Mouse (Mus musculus) ES-Bruce4 (cell line): ENCODE data around the gene Ntsr2. TPM values are rescaled to one million over a fixed set of nuclear protein-coding genes. Genes with fewer than 3 reads are reported as not detected.
"Not testable (repeated sequence)": the region's sequence is repeated elsewhere in the genome, so short reads cannot be mapped to it uniquely, and the experiment has no call there.

ENCODE experiments used
- H3K27ac ChIP-seq: 2 replicates; pipeline ENCODE4 v1.5.1; 2012; ENCODE audit warnings: low read length, inconsistent platforms; ENCODE audit not compliant: insufficient read depth
- H3K27me3 ChIP-seq: 2 replicates; pipeline ENCODE4 v1.6.1; 2012; ENCODE audit warnings: mild to moderate bottlenecking, low read length, inconsistent platforms; ENCODE audit not compliant: control insufficient read depth, poor library complexity, insufficient read depth, severe bottlenecking
- H3K36me3 ChIP-seq: 2 replicates; pipeline ENCODE4 v1.6.1; 2012; ENCODE audit warnings: inconsistent platforms, mild to moderate bottlenecking, low read length, moderate library complexity; ENCODE audit not compliant: control insufficient read depth, poor library complexity, insufficient read depth, severe bottlenecking
- H3K4me1 ChIP-seq: one replicate; pipeline ENCODE4 v1.8.1; 2011; ENCODE audit warnings: low read length; ENCODE audit not compliant: control insufficient read depth, insufficient read depth
- H3K4me3 ChIP-seq: 2 replicates; pipeline ENCODE4 v1.5.1; 2011; ENCODE audit warnings: low read depth, mild to moderate bottlenecking, low read length
- H3K9ac ChIP-seq: 2 replicates; pipeline ENCODE4 v1.6.1; 2012; ENCODE audit warnings: low read depth, mild to moderate bottlenecking, inconsistent platforms; ENCODE audit not compliant: poor library complexity, severe bottlenecking
- H3K9me3 ChIP-seq: replicated peaks from 2 replicates; pipeline ENCODE4 v1.6.1; 2012; ENCODE audit warnings: mild to moderate bottlenecking, low read length, inconsistent platforms; ENCODE audit not compliant: control insufficient read depth, poor library complexity, insufficient read depth, severe bottlenecking
- CTCF ChIP-seq: IDR thresholded peaks from one replicate; pipeline ENCODE4 v1.8.1; 2011; ENCODE audit warnings: low read depth, low read length
- EP300 ChIP-seq: IDR thresholded peaks from 2 replicates; pipeline ENCODE4 v1.6.1; 2011; ENCODE audit warnings: low read depth, low read length; ENCODE audit not compliant: insufficient read depth
- POLR2A ChIP-seq: IDR thresholded peaks from one replicate; pipeline ENCODE4 v1.8.1; 2011; ENCODE audit warnings: low read length; ENCODE audit not compliant: insufficient read depth
- polyA plus RNA-seq: library from polyadenylated mRNA; stranded (reverse); fragments of >200 nt; gene quantifications from 2 replicates; pipeline ENCODE4 v1.2.4, GENCODE M21; 2011; ENCODE audit warnings: low read depth; ENCODE audit not compliant: missing spikeins, insufficient read depth, insufficient read length

Ntsr2 gene
- polyA plus RNA-seq, 1 experiment: not detected

- Histone ChIP-seq H3K9ac (no peak overlapping the region), H3K4me3 (no peak overlapping the region), H3K27ac (no peak overlapping the region), H3K36me3 (no peaks in the 10 kb centered on the region), H3K27me3 (no peaks in the 10 kb centered on the region), H3K9me3 (no peaks in the 10 kb centered on the region), H3K4me1 (peaks cover 8% of the 10 kb centered on the region)
- TF ChIP-seq POLR2A (no peak), CTCF (no peak), EP300 (no peak)
Measured at GRCm38 (mm10) chr12:16672246-16672645, 19.1 kb downstream of the Ntsr2 start.

- no peak overlapping the region for H3K9ac ChIP-seq
- no peaks in the 10 kb centered on the region for H3K9me3 ChIP-seq
- H3K27me3 ChIP-seq: no peaks in the 10 kb centered on the region
- no peak for TF ChIP-seq EP300
- TF ChIP-seq POLR2A: no peak
- TF ChIP-seq CTCF: no peak
- H3K4me3 ChIP-seq: no peak overlapping the region
- H3K4me1 ChIP-seq: no peaks in the 10 kb centered on the region
- no peak overlapping the region for H3K27ac ChIP-seq
- no peaks in the 10 kb centered on the region for H3K36me3 ChIP-seq
Measured at GRCm38 (mm10) chr12:16690631-16691030, 37.4 kb downstream of the Ntsr2 start.

GRCm38 (mm10) chr12:16694783-16695182, 41.6 kb downstream of the Ntsr2 start:
- no peak overlapping the region for H3K4me3 ChIP-seq
- TF ChIP-seq POLR2A: no peak
- no peak for TF ChIP-seq EP300
- no peak for TF ChIP-seq CTCF
- no peak overlapping the region for H3K9ac ChIP-seq
- H3K27ac ChIP-seq: no peak overlapping the region
- H3K27me3 ChIP-seq: no peaks in the 10 kb centered on the region
- no peaks in the 10 kb centered on the region for H3K36me3 ChIP-seq
- H3K9me3 ChIP-seq: no peaks in the 10 kb centered on the region
- no peaks in the 10 kb centered on the region for H3K4me1 ChIP-seq

- H3K27me3 ChIP-seq, H3K9ac ChIP-seq, H3K4me3 ChIP-seq, H3K27ac ChIP-seq, H3K36me3 ChIP-seq, H3K9me3 ChIP-seq, H3K4me1 ChIP-seq: not testable (repeated sequence)
Measured at GRCm38 (mm10) chr12:16695252-16695651, 42.1 kb downstream of the Ntsr2 start.

GRCm38 (mm10) chr12:16696146-16696545, 43.0 kb downstream of the Ntsr2 start:
- H3K27ac ChIP-seq: no peak overlapping the region
- H3K4me1 ChIP-seq: no peaks in the 10 kb centered on the region
- TF ChIP-seq CTCF (no peak), EP300 (no peak), POLR2A (no peak)
- H3K4me3 ChIP-seq: no peak overlapping the region
- H3K36me3 ChIP-seq: no peaks in the 10 kb centered on the region
- no peaks in the 10 kb centered on the region for H3K9me3 ChIP-seq
- H3K27me3 ChIP-seq: no peaks in the 10 kb centered on the region
- no peak overlapping the region for H3K9ac ChIP-seq

- Histone ChIP-seq H3K9me3 (no peaks in the 10 kb centered on the region), H3K27me3 (no peaks in the 10 kb centered on the region), H3K9ac (no peak overlapping the region), H3K27ac (no peak overlapping the region), H3K4me3 (no peak overlapping the region), H3K4me1 (no peaks in the 10 kb centered on the region), H3K36me3 (no peaks in the 10 kb centered on the region)
- TF ChIP-seq POLR2A (no peak), EP300 (no peak), CTCF (no peak)
Measured at GRCm38 (mm10) chr12:16698691-16699090, 45.5 kb downstream of the Ntsr2 start.

Other genes starting within 250 kb of the Ntsr2 start
- gene Lpin1, start 42.4 kb upstream of the Ntsr2 start, polyA plus RNA-seq: 28.6 and 33.3 TPM in 2 replicates
- gene Greb1, start 147.5 kb downstream of the Ntsr2 start, polyA plus RNA-seq: 10.2 and 11.5 TPM in 2 replicates
- gene E2f6, start 157.6 kb downstream of the Ntsr2 start, polyA plus RNA-seq: 22.2 and 25.4 TPM in 2 replicates
- 85.3 and 95.1 TPM in 2 replicates for gene Rock2, start 241.5 kb downstream of the Ntsr2 start, polyA plus RNA-seq